Mouse (Mus musculus) liver, embryonic 14.5 days (tissue): ENCODE measurements around the gene Aarsd1. TPM values are rescaled to one million over a fixed set of nuclear protein-coding genes. Genes with fewer than 3 reads are reported as not detected.

Experiments used
- ATAC-seq: fragments of 200-750 bp; cut with Nextera tagmentation; 2 replicates; pipeline ENCODE4 v1.8.0; 2017; ENCODE audit warnings: moderate number of reproducible peaks, mild to moderate bottlenecking, moderate library complexity; ENCODE audit not compliant: insufficient read depth
- DNase-seq, 3 experiments: peaks; one replicate each; pipeline ENCODE4 v3.0.0-alpha.2; 2012 to 2013; ENCODE audit warnings: low read depth in 3 of 3, low spot score in 3 of 3
- H3K27ac ChIP-seq: fragments of 300-500 bp; sonication (generic); 2 replicates; pipeline ENCODE4 v1.5.1; 2014; ENCODE audit warnings: moderate library complexity, mild to moderate bottlenecking, control low read depth, inconsistent platforms
- H3K27me3 ChIP-seq: fragments of 300-500 bp; sonication (generic); 2 replicates; pipeline ENCODE4 v1.6.1; 2014; ENCODE audit warnings: mild to moderate bottlenecking, low read length, moderate library complexity; ENCODE audit not compliant: control insufficient read depth, insufficient read depth
- H3K36me3 ChIP-seq: fragments of 300-500 bp; sonication (generic); replicated peaks from 2 replicates; pipeline ENCODE4 v1.6.1; 2014; ENCODE audit warnings: low read depth; ENCODE audit not compliant: control insufficient read depth, insufficient read depth
- H3K4me1 ChIP-seq, 2 experiments: fragments of 200-500 bp in 1 of 2; fragments of 300-500 bp in 1 of 2; sonication (generic) in 1 of 2; replicated peaks; 2 replicates each; pipeline ENCODE4 v1.6.1; 2012 to 2014; ENCODE audit warnings: antibody characterized with exemption in 1 of 2, inconsistent platforms in 1 of 2, low read length in 1 of 2; ENCODE audit not compliant: control insufficient read depth in 2 of 2, insufficient read depth in 2 of 2
- H3K4me2 ChIP-seq: fragments of 300-500 bp; sonication (generic); 2 replicates; pipeline ENCODE4 v1.6.1; 2014; ENCODE audit warnings: low read depth, mild to moderate bottlenecking, control low read depth, moderate library complexity
- H3K4me3 ChIP-seq, 2 experiments: fragments of 200-500 bp in 1 of 2; fragments of 300-500 bp in 1 of 2; sonication (generic) in 1 of 2; 2 replicates each; pipeline ENCODE4 v1.5.1; 2012 to 2014; ENCODE audit warnings: low read depth in 2 of 2, low read length in 2 of 2, mild to moderate bottlenecking in 2 of 2, control low read depth in 1 of 2, inconsistent platforms in 1 of 2, moderate library complexity in 1 of 2; ENCODE audit not compliant: insufficient read depth in 1 of 2
- H3K9ac ChIP-seq: fragments of 300-500 bp; sonication (generic); replicated peaks from 2 replicates; pipeline ENCODE4 v1.6.1; 2014; ENCODE audit warnings: mild to moderate bottlenecking, control low read depth, moderate library complexity
- H3K9me3 ChIP-seq: fragments of 300-500 bp; sonication (generic); 2 replicates; pipeline ENCODE4 v1.6.1; 2016; ENCODE audit warnings: low read length, mixed read lengths; ENCODE audit not compliant: control insufficient read depth
- CTCF ChIP-seq: IDR thresholded peaks from 2 replicates; pipeline ENCODE4 v1.5.1; 2016; ENCODE audit warnings: antibody characterized with exemption, low read depth, control low read depth
- EP300 ChIP-seq: IDR thresholded peaks from 2 replicates; pipeline ENCODE4 v1.6.1; 2016; ENCODE audit warnings: antibody characterized with exemption, low read depth
- WGBS: fragments of 180-500 bp; shearing (Covaris S2); extraction: QIAGEN DNeasy Blood & Tissue Kit; methylation state at CpG from one replicate; pipeline ENCODE4 v1.1.7; 2014; ENCODE audit not compliant: insufficient replicate concordance; 5-methylcytosine and 5-hydroxymethylcytosine counted together
- microRNA-seq: library from miRNA; unstranded; fragments of <30 nt; microRNA quantifications from one replicate; pipeline ENCODE4, GENCODE M21; 2016
- polyA plus RNA-seq, 2 experiments: library from polyadenylated mRNA; depleted of rRNA in 1 of 2; stranded (reverse) in 1 of 2; unstranded in 1 of 2; fragments of >200 nt; fragmentation: Nextera tagmentation in 1 of 2; extraction: Ambion mirVana in 1 of 2; gene quantifications; 2 replicates each; pipeline versions ENCODE4 v1.2.1 to v1.2.3; 2012 to 2014

The Aarsd1 gene
- polyA plus RNA-seq, 2 experiments: 24.7 to 39.7 TPM

GRCm38 (mm10) chr11:101359776-101360175 lies 57.6 kb downstream of the Aarsd1 start:
- Histone ChIP-seq H3K9me3 (no peaks in the 10 kb centered on the region), H3K36me3 (no peaks in the 10 kb centered on the region), H3K4me1 (peaks cover 2 to 22% of the 10 kb centered on the region in 2 experiments; a peak in 3 of 4 replicates), H3K4me3 (no peak overlapping the region), H3K4me2 (no peak overlapping the region), H3K27ac (no peak overlapping the region), H3K27me3 (no peaks in the 10 kb centered on the region), H3K9ac (no peak overlapping the region)
- no peak for ATAC-seq
- DNase-seq: no peak
- WGBS: 66% methylated on average over 9 of the region's 9 CpGs
- TF ChIP-seq EP300 (no peak), CTCF (no peak)

- no peak overlapping the region for H3K9ac ChIP-seq
- no peaks in the 10 kb centered on the region for H3K9me3 ChIP-seq
- no peak for ATAC-seq
- H3K27me3 ChIP-seq: no peaks in the 10 kb centered on the region
- no peak for DNase-seq
- no peak for TF ChIP-seq CTCF
- TF ChIP-seq EP300: no peak
- no peaks in the 10 kb centered on the region for H3K36me3 ChIP-seq
- H3K4me3 ChIP-seq: no peak overlapping the region
- no peak overlapping the region for H3K27ac ChIP-seq
- WGBS: 40% methylated on average over 3 of the region's 3 CpGs
- no peak overlapping the region for H3K4me2 ChIP-seq
- 0 out of 4 replicates have a peak, but pooled peaks cover 0 to 8% of the 10 kb centered on the region in 2 experiments for H3K4me1 ChIP-seq
Measured at GRCm38 (mm10) chr11:101357505-101358182, 59.8 kb downstream of the Aarsd1 start.

Small RNA genes within 50 kb of the gene (microRNA-seq; reads per million reads assigned to microRNA genes)
- not detected for gene Mir6929

Other genes starting within 250 kb of the Aarsd1 start
- 0.11 and 0.16 TPM in 2 replicates for gene Cntnap1, start 247.1 kb downstream of the Aarsd1 start, polyA plus RNA-seq (2012; rRNA removed)
- gene Cntnap1, start 247.1 kb downstream of the Aarsd1 start, polyA plus RNA-seq (2014; fragmentation: Nextera tagmentation; extraction: Ambion mirVana): 0.08 TPM in 1 of 2 replicates, not detected in the other
- gene Plekhh3, start 246.3 kb downstream of the Aarsd1 start, polyA plus RNA-seq (2012; rRNA removed): 1.1 TPM in 2 replicates
- 1.0 TPM in 2 replicates for gene Plekhh3, start 246.3 kb downstream of the Aarsd1 start, polyA plus RNA-seq (2014; fragmentation: Nextera tagmentation; extraction: Ambion mirVana)
- gene Ccr10, start 242.2 kb downstream of the Aarsd1 start, polyA plus RNA-seq (2012; rRNA removed): not detected in 2 replicates
- not detected in 2 replicates for gene Ccr10, start 242.2 kb downstream of the Aarsd1 start, polyA plus RNA-seq (2014; fragmentation: Nextera tagmentation; extraction: Ambion mirVana)
- gene Ezh1, start 191.2 kb downstream of the Aarsd1 start, polyA plus RNA-seq (2012; rRNA removed): 6.8 and 8.8 TPM in 2 replicates
- 7.9 and 8.1 TPM in 2 replicates for gene Ezh1, start 191.2 kb downstream of the Aarsd1 start, polyA plus RNA-seq (2014; fragmentation: Nextera tagmentation; extraction: Ambion mirVana)
- 15.1 and 17.5 TPM in 2 replicates for gene Ramp2, start 171.6 kb downstream of the Aarsd1 start, polyA plus RNA-seq (2012; rRNA removed)
- 19.0 and 19.2 TPM in 2 replicates for gene Ramp2, start 171.6 kb downstream of the Aarsd1 start, polyA plus RNA-seq (2014; fragmentation: Nextera tagmentation; extraction: Ambion mirVana)
- gene Vps25, start 163.9 kb downstream of the Aarsd1 start, polyA plus RNA-seq (2012; rRNA removed): 35.1 and 36.3 TPM in 2 replicates
- 88.6 and 90.0 TPM in 2 replicates for gene Vps25, start 163.9 kb downstream of the Aarsd1 start, polyA plus RNA-seq (2014; fragmentation: Nextera tagmentation; extraction: Ambion mirVana)
- gene Wnk4, start 157.0 kb downstream of the Aarsd1 start, polyA plus RNA-seq (2012; rRNA removed): 5.3 and 5.4 TPM in 2 replicates
- 6.4 and 6.9 TPM in 2 replicates for gene Wnk4, start 157.0 kb downstream of the Aarsd1 start, polyA plus RNA-seq (2014; fragmentation: Nextera tagmentation; extraction: Ambion mirVana)
- gene Cntd1, start 138.6 kb downstream of the Aarsd1 start, polyA plus RNA-seq (2012; rRNA removed): 0.44 and 0.68 TPM in 2 replicates
- gene Cntd1, start 138.6 kb downstream of the Aarsd1 start, polyA plus RNA-seq (2014; fragmentation: Nextera tagmentation; extraction: Ambion mirVana): 0.44 and 0.72 TPM in 2 replicates
- 58.7 and 84.8 TPM in 2 replicates for gene Coa3, start 138.5 kb downstream of the Aarsd1 start, polyA plus RNA-seq (2012; rRNA removed)
- 109 and 122 TPM in 2 replicates for gene Coa3, start 138.5 kb downstream of the Aarsd1 start, polyA plus RNA-seq (2014; fragmentation: Nextera tagmentation; extraction: Ambion mirVana)
- 22.7 and 60.5 TPM in 2 replicates for gene Becn1, start 115.3 kb downstream of the Aarsd1 start, polyA plus RNA-seq (2012; rRNA removed)
- gene Becn1, start 115.3 kb downstream of the Aarsd1 start, polyA plus RNA-seq (2014; fragmentation: Nextera tagmentation; extraction: Ambion mirVana): 86.2 and 93.6 TPM in 2 replicates
- 117 and 123 TPM in 2 replicates for gene Psme3, start 101.4 kb downstream of the Aarsd1 start, polyA plus RNA-seq (2012; rRNA removed)
- gene Psme3, start 101.4 kb downstream of the Aarsd1 start, polyA plus RNA-seq (2014; fragmentation: Nextera tagmentation; extraction: Ambion mirVana): 135 and 152 TPM in 2 replicates
- gene Aoc2, start 92.6 kb downstream of the Aarsd1 start, polyA plus RNA-seq (2012; rRNA removed): 4.6 and 4.7 TPM in 2 replicates
- 0.97 and 1.0 TPM in 2 replicates for gene Aoc2, start 92.6 kb downstream of the Aarsd1 start, polyA plus RNA-seq (2014; fragmentation: Nextera tagmentation; extraction: Ambion mirVana)
- 0.21 and 0.25 TPM in 2 replicates for gene Aoc3, start 87.0 kb downstream of the Aarsd1 start, polyA plus RNA-seq (2012; rRNA removed)
- 0.03 and 0.05 TPM in 2 replicates for gene Aoc3, start 87.0 kb downstream of the Aarsd1 start, polyA plus RNA-seq (2014; fragmentation: Nextera tagmentation; extraction: Ambion mirVana)
- 0.02 TPM in 2 replicates for gene G6pc, start 50.1 kb downstream of the Aarsd1 start, polyA plus RNA-seq (2012; rRNA removed)
- 0.04 TPM in 1 of 2 replicates, not detected in the other for gene G6pc, start 50.1 kb downstream of the Aarsd1 start, polyA plus RNA-seq (2014; fragmentation: Nextera tagmentation; extraction: Ambion mirVana)
- gene Gm27029, start 7.2 kb upstream of the Aarsd1 start, polyA plus RNA-seq (2012; rRNA removed): 0.17 and 0.84 TPM in 2 replicates
- gene Gm27029, start 7.2 kb upstream of the Aarsd1 start, polyA plus RNA-seq (2014; fragmentation: Nextera tagmentation; extraction: Ambion mirVana): 2.6 and 3.5 TPM in 2 replicates
- 3.4 and 3.9 TPM in 2 replicates for gene Rundc1, start 7.5 kb upstream of the Aarsd1 start, polyA plus RNA-seq (2012; rRNA removed)
- 2.9 and 3.0 TPM in 2 replicates for gene Rundc1, start 7.5 kb upstream of the Aarsd1 start, polyA plus RNA-seq (2014; fragmentation: Nextera tagmentation; extraction: Ambion mirVana)
- 0.29 and 0.74 TPM in 2 replicates for gene Ptges3l, start 7.7 kb upstream of the Aarsd1 start, polyA plus RNA-seq (2012; rRNA removed)
- 0.53 and 0.86 TPM in 2 replicates for gene Ptges3l, start 7.7 kb upstream of the Aarsd1 start, polyA plus RNA-seq (2014; fragmentation: Nextera tagmentation; extraction: Ambion mirVana)
- 571 and 987 TPM in 2 replicates for gene Rpl27, start 24.7 kb upstream of the Aarsd1 start, polyA plus RNA-seq (2012; rRNA removed)
- gene Rpl27, start 24.7 kb upstream of the Aarsd1 start, polyA plus RNA-seq (2014; fragmentation: Nextera tagmentation; extraction: Ambion mirVana): 295 and 303 TPM in 2 replicates
- 14.0 and 17.2 TPM in 2 replicates for gene Ifi35, start 30.8 kb upstream of the Aarsd1 start, polyA plus RNA-seq (2012; rRNA removed)
- gene Ifi35, start 30.8 kb upstream of the Aarsd1 start, polyA plus RNA-seq (2014; fragmentation: Nextera tagmentation; extraction: Ambion mirVana): 21.3 and 22.1 TPM in 2 replicates
- 2.9 and 3.1 TPM in 2 replicates for gene Rnd2, start 47.4 kb upstream of the Aarsd1 start, polyA plus RNA-seq (2012; rRNA removed)
- gene Rnd2, start 47.4 kb upstream of the Aarsd1 start, polyA plus RNA-seq (2014; fragmentation: Nextera tagmentation; extraction: Ambion mirVana): 1.2 and 1.4 TPM in 2 replicates
- gene Vat1, start 48.6 kb upstream of the Aarsd1 start, polyA plus RNA-seq (2012; rRNA removed): 9.1 TPM in 2 replicates
- 6.8 and 6.9 TPM in 2 replicates for gene Vat1, start 48.6 kb upstream of the Aarsd1 start, polyA plus RNA-seq (2014; fragmentation: Nextera tagmentation; extraction: Ambion mirVana)
- gene Brca1, start 134.3 kb upstream of the Aarsd1 start, polyA plus RNA-seq (2012; rRNA removed): 5.7 and 8.6 TPM in 2 replicates
- 14.0 and 15.2 TPM in 2 replicates for gene Brca1, start 134.3 kb upstream of the Aarsd1 start, polyA plus RNA-seq (2014; fragmentation: Nextera tagmentation; extraction: Ambion mirVana)
- gene Nbr1, start 134.5 kb upstream of the Aarsd1 start, polyA plus RNA-seq (2012; rRNA removed): 20.0 and 24.9 TPM in 2 replicates
- 28.9 and 33.8 TPM in 2 replicates for gene Nbr1, start 134.5 kb upstream of the Aarsd1 start, polyA plus RNA-seq (2014; fragmentation: Nextera tagmentation; extraction: Ambion mirVana)
- gene Tmem106a, start 164.6 kb upstream of the Aarsd1 start, polyA plus RNA-seq (2012; rRNA removed): 5.7 and 7.3 TPM in 2 replicates
- 5.4 and 7.5 TPM in 2 replicates for gene Tmem106a, start 164.6 kb upstream of the Aarsd1 start, polyA plus RNA-seq (2014; fragmentation: Nextera tagmentation; extraction: Ambion mirVana)
- gene Gm11634, start 181.6 kb upstream of the Aarsd1 start, polyA plus RNA-seq (2012; rRNA removed): not detected in 2 replicates
- not detected in 2 replicates for gene Gm11634, start 181.6 kb upstream of the Aarsd1 start, polyA plus RNA-seq (2014; fragmentation: Nextera tagmentation; extraction: Ambion mirVana)
- 3.8 and 5.7 TPM in 2 replicates for gene Rdm1, start 209.6 kb upstream of the Aarsd1 start, polyA plus RNA-seq (2012; rRNA removed)
- gene Rdm1, start 209.6 kb upstream of the Aarsd1 start, polyA plus RNA-seq (2014; fragmentation: Nextera tagmentation; extraction: Ambion mirVana): 9.4 and 10.4 TPM in 2 replicates
- 0.48 and 0.84 TPM in 2 replicates for gene Arl4d, start 247.9 kb upstream of the Aarsd1 start, polyA plus RNA-seq (2012; rRNA removed)
- gene Arl4d, start 247.9 kb upstream of the Aarsd1 start, polyA plus RNA-seq (2014; fragmentation: Nextera tagmentation; extraction: Ambion mirVana): 0.46 and 0.72 TPM in 2 replicates